Mouse (Mus musculus) v-Abl transformed pro-B cells (cell line): ENCODE measurements around the gene Rnf157.
"Not testable (repeated sequence)": the region's sequence is repeated elsewhere in the genome, so short reads cannot be mapped to it uniquely, and the experiment has no call there.

ENCODE experiments used
- in situ Hi-C, 2 experiments: fragments of 400-800 bp; cut with MboI; formaldehyde crosslinking; loops; one replicate each; pipeline ENCODE4 v1.15.1; 2025; ENCODE audit not compliant: unreplicated experiment in 2 of 2

Gene Rnf157

GRCm38 (mm10) chr11:116421102-116421501 lies 8.3 kb upstream of the Rnf157 start:
- in situ Hi-C loops, result no loop called here

- in situ Hi-C loops, result loop anchor here in 1 of 2 experiments (5.0 kb wide), 1 partner anchor 57 kb away; no protein-coding TSS in a partner anchor
These were observed 6.1 kb upstream of the Rnf157 start for GRCm38 (mm10) chr11:116418841-116419462.

- in situ Hi-C loops, result loop anchor here in 1 of 2 experiments (5.0 kb wide), 1 partner anchor 56 kb away; no protein-coding TSS in a partner anchor
These were observed 5.5 kb upstream of the Rnf157 start for GRCm38 (mm10) chr11:116418194-116418840.

- in situ Hi-C loops, result loop anchor here in 1 of 2 experiments (5.0 kb wide), 1 partner anchor 55 kb away; no protein-coding TSS in a partner anchor
These were observed 4.2 kb upstream of the Rnf157 start for GRCm38 (mm10) chr11:116417054-116417453.

DNA sequence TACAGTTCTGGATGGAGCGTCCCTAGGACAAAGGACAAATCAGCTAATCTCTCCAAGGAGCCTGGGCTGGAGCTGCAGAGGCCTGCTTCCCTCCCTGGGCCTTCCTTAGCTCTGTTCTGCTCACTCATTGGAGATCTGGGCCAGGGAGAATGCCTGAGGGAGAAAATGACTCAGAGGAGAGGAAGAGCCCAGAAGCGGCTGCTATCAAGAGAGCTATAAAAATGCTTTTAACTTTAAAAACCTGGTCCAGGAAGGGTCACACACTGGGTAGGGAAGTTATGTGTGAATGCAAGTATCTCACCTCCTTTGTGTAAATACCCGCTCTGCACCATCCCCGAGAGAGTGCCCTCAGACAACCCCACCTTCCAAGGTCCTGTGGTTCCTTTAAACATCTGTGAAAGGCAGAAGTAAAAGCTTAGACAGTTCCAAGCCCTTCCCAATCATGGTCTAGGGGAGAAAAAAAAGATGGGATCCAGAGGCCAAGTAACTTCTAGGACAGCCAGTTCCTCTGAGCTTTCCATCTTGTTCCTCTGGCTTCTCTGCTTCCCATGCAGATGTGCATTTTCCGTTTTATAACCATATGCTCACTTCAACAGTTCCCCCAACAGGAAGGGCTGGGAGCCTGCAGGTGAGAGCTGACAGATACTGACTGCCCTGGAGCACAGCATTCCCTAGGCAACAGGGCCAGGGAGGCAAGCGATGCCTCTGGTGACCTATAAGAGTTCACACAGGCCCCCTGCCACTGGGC lies 3.5 kb upstream of the Rnf157 start:
- in situ Hi-C loops, result loop anchor here in 1 of 2 experiments (5.0 kb wide), 1 partner anchor 54 kb away; no protein-coding TSS in a partner anchor

GRCm38 (mm10) chr11:116413631-116414022 lies 795 bp upstream of the Rnf157 start:
- in situ Hi-C loops, result no loop called here

DNA sequence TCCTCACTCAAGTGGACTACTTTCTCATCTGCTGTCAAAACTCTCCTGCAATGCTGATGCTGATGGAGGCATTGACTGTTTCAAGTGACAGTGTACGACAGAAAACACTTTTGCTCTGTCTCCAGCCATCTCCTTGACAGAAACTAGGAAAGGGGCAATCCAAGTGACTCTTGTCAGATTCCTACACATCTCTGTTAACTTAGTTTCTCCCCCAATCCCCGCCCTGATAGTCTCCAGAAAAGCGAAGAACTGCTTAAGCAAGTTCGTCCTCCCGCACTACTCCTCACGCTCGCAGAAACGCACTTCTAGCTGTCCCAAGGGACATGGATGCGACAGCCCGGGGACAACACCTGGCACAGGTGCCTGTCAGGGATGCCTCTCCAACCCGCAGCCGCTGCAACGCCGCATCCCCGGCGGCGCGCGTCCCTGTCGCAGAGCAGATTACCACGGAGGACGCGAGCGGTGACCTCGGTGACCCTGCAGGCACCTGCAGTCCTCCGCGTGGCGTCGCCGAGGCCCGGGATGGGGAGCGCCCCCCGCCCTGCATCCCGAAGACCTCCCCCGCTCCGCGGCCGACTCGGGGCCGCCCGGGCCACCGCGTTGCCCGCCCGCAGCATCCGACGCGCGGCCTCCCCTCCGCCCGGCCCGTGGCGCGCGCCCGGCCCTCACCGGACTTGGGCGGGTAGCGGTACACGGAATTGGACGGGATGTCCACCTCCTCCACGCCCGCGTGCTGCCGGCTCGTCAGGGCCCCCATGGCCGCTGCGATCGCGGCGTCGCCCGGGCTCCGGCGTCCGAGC lies 604 bp downstream of the Rnf157 start:
- in situ Hi-C loops, result no loop called here

DNA sequence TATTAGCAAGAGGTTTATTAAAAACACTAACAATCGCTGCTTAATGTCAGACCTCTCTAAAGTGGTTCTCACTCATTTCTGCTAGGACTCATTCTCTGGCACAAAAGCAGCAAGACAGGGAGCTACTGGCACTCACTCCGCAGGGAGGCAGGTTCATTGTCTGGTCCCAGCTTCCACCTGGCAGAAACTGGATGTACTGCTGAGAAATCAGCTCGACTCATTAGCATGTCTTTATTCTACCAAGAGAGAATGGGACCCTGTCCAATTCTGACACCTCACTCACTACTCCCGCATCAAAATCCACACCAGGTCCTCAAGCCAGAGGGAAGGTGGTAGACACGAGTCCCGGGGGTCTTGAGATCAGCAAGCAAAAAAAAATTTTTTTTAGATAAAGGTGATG lies 1.2 kb downstream of the Rnf157 start:
- in situ Hi-C loops, result no loop called here

GRCm38 (mm10) chr11:116410415-116410814 lies 2.4 kb downstream of the Rnf157 start:
- in situ Hi-C loops, result not testable (repeated sequence)

- in situ Hi-C loops, result no loop called here
These were observed 3.8 kb downstream of the Rnf157 start for GRCm38 (mm10) chr11:116409008-116409407.

DNA sequence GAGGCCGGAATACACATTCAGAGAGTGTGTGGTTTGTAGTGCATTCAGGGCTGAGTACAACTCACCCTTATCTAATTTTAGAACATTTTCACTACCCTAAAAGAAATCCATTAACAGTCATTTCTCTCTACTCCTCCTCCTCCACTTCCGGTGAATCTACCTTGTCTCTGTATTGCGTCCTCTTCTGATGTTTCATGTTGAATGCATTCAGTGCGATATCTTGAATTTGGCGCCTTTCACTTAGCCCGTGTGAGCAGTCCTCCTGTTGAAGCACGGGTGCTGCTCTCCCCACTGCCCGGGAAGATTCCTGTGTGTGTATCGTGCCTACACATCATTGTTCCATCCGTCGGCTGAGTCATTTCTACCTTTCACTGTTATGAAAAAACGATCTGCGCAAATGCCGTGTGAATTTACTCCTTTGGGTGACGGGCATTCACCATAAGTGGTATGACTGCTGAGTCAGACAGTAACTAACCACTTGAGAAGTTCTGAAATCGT lies 6.6 kb downstream of the Rnf157 start:
- in situ Hi-C loops, result no loop called here

DNA sequence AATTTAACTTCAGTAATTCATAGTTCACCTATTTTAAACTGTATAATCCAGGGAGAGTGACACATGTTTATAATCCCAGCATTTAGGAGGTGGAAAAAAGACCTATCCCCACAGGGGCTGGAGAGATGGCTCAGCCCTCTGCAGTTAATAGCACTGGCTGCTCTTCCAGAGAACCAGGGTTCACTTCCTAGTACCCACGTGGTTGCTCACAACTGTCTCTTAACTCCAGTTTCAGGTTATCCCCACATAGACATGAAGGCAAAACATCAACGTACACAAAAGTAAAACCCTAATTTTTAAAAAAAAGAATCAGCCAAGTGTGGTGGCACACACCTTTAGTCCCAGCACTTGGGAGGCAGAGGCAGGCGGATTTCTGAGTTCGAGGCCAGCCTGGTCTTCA lies 7.2 kb downstream of the Rnf157 start:
- in situ Hi-C loops, result no loop called here

GRCm38 (mm10) chr11:116400560-116400959 lies 12.3 kb downstream of the Rnf157 start:
- in situ Hi-C loops, result no loop called here

GRCm38 (mm10) chr11:116398348-116398677 lies 14.5 kb downstream of the Rnf157 start:
- in situ Hi-C loops, result loop anchor here (5.0 kb wide), 1 partner anchor 49 kb away; no protein-coding TSS in a partner anchor

GRCm38 (mm10) chr11:116397517-116398347 lies 15.1 kb downstream of the Rnf157 start:
- in situ Hi-C loops, result loop anchor here (5.0 kb wide), 1 partner anchor 50 kb away; no protein-coding TSS in a partner anchor

- in situ Hi-C loops, result loop anchor here (5.0 kb wide), 1 partner anchor 50 kb away; no protein-coding TSS in a partner anchor
These were observed 15.9 kb downstream of the Rnf157 start for GRCm38 (mm10) chr11:116396934-116397330.

DNA sequence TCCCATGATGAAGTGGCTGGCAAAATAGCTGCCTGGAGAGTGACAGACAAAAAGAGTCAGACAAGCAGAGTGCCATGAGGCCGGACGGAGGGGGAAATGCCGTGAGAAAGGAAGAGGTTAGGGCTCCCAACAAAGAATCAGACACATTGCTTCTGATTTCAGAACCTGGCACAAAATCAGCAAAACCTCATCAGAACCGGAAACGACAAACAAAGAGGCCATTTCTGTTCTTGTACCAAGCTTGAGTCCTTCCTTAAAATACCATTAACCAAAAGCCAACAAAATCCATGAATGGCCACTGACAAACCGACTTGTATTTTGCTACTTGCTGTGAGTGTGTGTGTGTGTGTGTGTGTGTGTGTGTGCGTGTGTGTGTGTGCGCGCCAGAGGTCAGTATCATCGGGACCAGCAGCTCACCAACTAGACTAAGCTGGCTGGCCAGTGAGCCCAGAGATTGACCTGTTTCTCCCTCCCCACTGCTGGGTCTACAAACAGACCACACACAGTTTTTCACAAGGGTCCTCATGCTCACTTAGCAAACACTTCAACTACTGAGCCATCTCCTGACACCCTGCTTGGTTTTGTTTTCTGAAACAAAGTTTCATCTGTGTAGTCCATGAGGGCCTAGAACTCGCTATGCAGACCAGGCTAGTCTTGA lies 16.4 kb downstream of the Rnf157 start:
- in situ Hi-C loops, result loop anchor here (5.0 kb wide), 1 partner anchor 51 kb away; no protein-coding TSS in a partner anchor

- in situ Hi-C loops, result loop anchor here (5.0 kb wide), 1 partner anchor 53 kb away; no protein-coding TSS in a partner anchor
These were observed 18.1 kb downstream of the Rnf157 start for GRCm38 (mm10) chr11:116394769-116395168.
